Comparison of ENCODE assay signal across 12 mouse cellular contexts in genomic region chr7:141230570-141230969, GRCm38 (mm10). TPM values are rescaled to one million over a fixed set of nuclear protein-coding genes. Genes with fewer than 3 reads are reported as not detected.
DNase-seq lines count a peak whose midpoint lies in the region; ATAC-seq and TF ChIP-seq lines count a peak whose summit lies in the region.
"Had no signal": no experiment of that assay in that cellular context is flagged by ENCODE, and none has a peak within 500 bp of the region (broad histone marks: within the 10 kb centered on the region; RNA-seq: fewer than 3 reads in every experiment).

No protein-coding gene starts in this region.

- peaks cover 31% of the 10 kb centered on the region for H3K36me3 ChIP-seq in limb, embryonic 11.5 days (ENCODE audit: control insufficient read depth, insufficient read depth, low read length)
- H3K36me3 ChIP-seq in limb, embryonic 10.5 days: peaks cover 52% of the 10 kb centered on the region
- H3K36me3 ChIP-seq in liver, embryonic 16.5 days (ENCODE audit: control insufficient read depth, insufficient read depth): peaks cover 43% of the 10 kb centered on the region

- peak overlapping the region; percentile 75; the same call in 1 of the 2 replicates for H3K4me2 ChIP-seq in limb, embryonic 11.5 days (ENCODE audit: low read depth, severe bottlenecking)
- H3K4me2 ChIP-seq in liver, embryonic 16.5 days (ENCODE audit: low read depth, low read length): peak overlapping the region; percentile 85

- ATAC-seq in limb, embryonic 11.5 days (ENCODE audit: insufficient number of reproducible peaks, low FRiP score, low TSS enrichment, low read depth): no peak
- ATAC-seq in liver, embryonic 16.5 days (ENCODE audit: low read depth): no peak

- no peak for DNase-seq in gastrocnemius, adult 2 months
- DNase-seq in gastrocnemius, postnatal 14 days: no peak
- no peak for DNase-seq in limb, embryonic 11.5 days (ENCODE audit: low spot score)
- no peak for DNase-seq in limb, embryonic 10.5 days (ENCODE audit: low spot score)
- no peak for DNase-seq in embryo, embryonic 9.5 days (ENCODE audit: extremely low spot score)
- DNase-seq in layer of hippocampus, postnatal 36 days: no peak
- DNase-seq: B cell, adult 2 months; gastrocnemius, postnatal 25 days; kidney, adult 2 months had no signal

- no peak for TF ChIP-seq POLR2A in bone marrow macrophage, adult 2 months (IDR thresholded peaks at IDR 0.05; ENCODE audit: borderline replicate concordance, low read depth, low read length)

- H3K4me1 ChIP-seq in limb, embryonic 11.5 days (ENCODE audit: control insufficient read depth, insufficient read depth, low read length): peaks cover 7% of the 10 kb centered on the region
- peaks cover 20% of the 10 kb centered on the region for H3K4me1 ChIP-seq in limb, embryonic 10.5 days
- H3K4me1 ChIP-seq in bone marrow macrophage, adult 2 months (ENCODE audit: control insufficient read depth, insufficient read depth, low read length): peaks cover 10% of the 10 kb centered on the region
- peaks cover 24% of the 10 kb centered on the region for H3K4me1 ChIP-seq in liver, embryonic 16.5 days (ENCODE audit: control insufficient read depth, low read depth, low read length)

- no peaks in the 10 kb centered on the region for H3K9me3 ChIP-seq in limb, embryonic 11.5 days (ENCODE audit: control insufficient read depth, low read length)
- no peaks in the 10 kb centered on the region for H3K9me3 ChIP-seq in limb, embryonic 10.5 days (replicated peaks)
- H3K9me3 ChIP-seq in liver, embryonic 16.5 days (replicated peaks; ENCODE audit: control insufficient read depth, low read length): no peaks in the 10 kb centered on the region

- H3K27me3 ChIP-seq in limb, embryonic 11.5 days (ENCODE audit: control insufficient read depth, insufficient read depth, low read length): no peaks in the 10 kb centered on the region
- H3K27me3 ChIP-seq in limb, embryonic 10.5 days (ENCODE audit: low read depth, poor library complexity, severe bottlenecking): no peaks in the 10 kb centered on the region
- H3K27me3 ChIP-seq in liver, embryonic 16.5 days (ENCODE audit: control insufficient read depth, insufficient read depth, low read depth, low read length): no peaks in the 10 kb centered on the region

- no peak overlapping the region for H3K27ac ChIP-seq in gastrocnemius, adult 2 months
- H3K27ac ChIP-seq in limb, embryonic 11.5 days (replicated peaks; ENCODE audit: low read depth, low read length): no peak overlapping the region
- no peak overlapping the region for H3K27ac ChIP-seq in limb, embryonic 10.5 days
- H3K27ac ChIP-seq in bone marrow macrophage, adult 2 months (ENCODE audit: insufficient read depth, low read depth, low read length): no peak overlapping the region
- H3K27ac ChIP-seq in liver, embryonic 16.5 days (ENCODE audit: low read length): no peak overlapping the region

- H3K9ac ChIP-seq in limb, embryonic 11.5 days (ENCODE audit: low read length): no peak overlapping the region
- H3K9ac ChIP-seq in liver, embryonic 16.5 days (ENCODE audit: low read depth, low read length): peak overlapping the region; percentile 13; the same call in 1 of the 2 replicates

- peak overlapping the region; percentile 75; the same call in 1 of the 2 replicates for H3K4me3 ChIP-seq in gastrocnemius, adult 2 months
- H3K4me3 ChIP-seq in limb, embryonic 11.5 days (ENCODE audit: low read depth, low read length): no peak overlapping the region
- no peak overlapping the region for H3K4me3 ChIP-seq in limb, embryonic 10.5 days
- peak overlapping the region; percentile 77; the same call in 1 of the 2 replicates for H3K4me3 ChIP-seq in bone marrow macrophage, adult 2 months (ENCODE audit: insufficient read depth, low read length)
- H3K4me3 ChIP-seq in liver, embryonic 16.5 days (ENCODE audit: low read depth, low read length): 0 out of 2 replicates have a peak overlapping the region, but pooled peaks have one; percentile 2

- WGBS in limb, embryonic 11.5 days: 93% methylated on average over 4 of the region's 4 CpGs
- 97% methylated on average over 4 of the region's 4 CpGs for WGBS in limb, embryonic 10.5 days
- 82% methylated on average over 4 of the region's 4 CpGs for WGBS in liver, embryonic 16.5 days (ENCODE audit: insufficient replicate concordance)

- intact Hi-C loops in gastrocnemius, adult 2 months (cut with DNase I): no loop called here
- intact Hi-C loops in gastrocnemius, postnatal 14 days (cut with DNase I; ENCODE audit: low total_unique reads): no loop called here

- TF ChIP-seq CTCF in gastrocnemius, adult 2 months (IDR thresholded peaks at IDR 0.05): no peak
- TF ChIP-seq CTCF in bone marrow macrophage, adult 2 months (IDR thresholded peaks at IDR 0.05; ENCODE audit: low read depth, low read length): no peak

RNA-seq across cellular contexts. Expression of gene Phrf1, which starts 2.0 kb away (rescaled TPM):
- 10 to 100 TPM; 22.4 to 28.1 TPM for total RNA-seq in gastrocnemius, adult 2 months (2021)
- 10 to 100 TPM; 23.2 to 24.4 TPM for total RNA-seq in gastrocnemius, postnatal 14 days (2021)
- 83.4 and 93.5 TPM in 2 replicates for polyA plus RNA-seq in limb, embryonic 11.5 days (2014; fragmentation: Nextera tagmentation; extraction: Ambion mirVana)
- 121 and 131 TPM in 2 replicates for polyA plus RNA-seq in limb, embryonic 10.5 days (2016; fragmentation: Nextera tagmentation; extraction: Ambion mirVana)
- 36.2 and 45.2 TPM in 2 replicates for polyA plus RNA-seq in bone marrow macrophage, adult 2 months (2012; ENCODE audit: insufficient read depth, insufficient read length, missing spikeins)
- polyA plus RNA-seq in liver, embryonic 16.5 days (2015; fragmentation: Nextera tagmentation; extraction: Ambion mirVana): 23.8 and 28.5 TPM in 2 replicates
- total RNA-seq in layer of hippocampus, postnatal 36 days (2021): 10 to 100 TPM; 79.9 to 86.9 TPM

RNA-seq across cellular contexts. Expression of gene Rassf7, which starts 14.9 kb away (rescaled TPM):
- total RNA-seq in gastrocnemius, adult 2 months (2021): under 1 TPM in 1 of 2 experiments, not detected in 1; 0.28 TPM
- total RNA-seq in gastrocnemius, postnatal 14 days (2021): 1 to 10 TPM in 1 of 2 experiments, under 1 TPM in 1; 0.62 to 1.2 TPM
- polyA plus RNA-seq in limb, embryonic 11.5 days (2014; fragmentation: Nextera tagmentation; extraction: Ambion mirVana): 32.5 and 38.8 TPM in 2 replicates
- 44.7 and 53.5 TPM in 2 replicates for polyA plus RNA-seq in limb, embryonic 10.5 days (2016; fragmentation: Nextera tagmentation; extraction: Ambion mirVana)
- polyA plus RNA-seq in bone marrow macrophage, adult 2 months (2012; ENCODE audit: insufficient read depth, insufficient read length, missing spikeins): 3.5 and 3.9 TPM in 2 replicates
- 23.9 and 26.4 TPM in 2 replicates for polyA plus RNA-seq in liver, embryonic 16.5 days (2015; fragmentation: Nextera tagmentation; extraction: Ambion mirVana)
- total RNA-seq in layer of hippocampus, postnatal 36 days (2021): under 1 TPM; 0.73 to 0.82 TPM

RNA-seq across cellular contexts. Expression of gene Lmntd2, which starts 16.7 kb away (rescaled TPM):
- total RNA-seq in gastrocnemius, adult 2 months (2021): not detected
- not detected for total RNA-seq in gastrocnemius, postnatal 14 days (2021)
- 3.8 and 5.1 TPM in 2 replicates for polyA plus RNA-seq in limb, embryonic 11.5 days (2014; fragmentation: Nextera tagmentation; extraction: Ambion mirVana)
- 3.5 and 4.5 TPM in 2 replicates for polyA plus RNA-seq in limb, embryonic 10.5 days (2016; fragmentation: Nextera tagmentation; extraction: Ambion mirVana)
- polyA plus RNA-seq in bone marrow macrophage, adult 2 months (2012; ENCODE audit: insufficient read depth, insufficient read length, missing spikeins): 0.88 TPM in 1 of 2 replicates, not detected in the other
- polyA plus RNA-seq in liver, embryonic 16.5 days (2015; fragmentation: Nextera tagmentation; extraction: Ambion mirVana): 0.80 and 0.84 TPM in 2 replicates
- not detected for total RNA-seq in layer of hippocampus, postnatal 36 days (2021)
- total RNA-seq: gastrocnemius, postnatal 25 days; left cerebral cortex, postnatal 25 days had no signal

RNA-seq across cellular contexts. Expression of gene Irf7, which starts 35.7 kb away (rescaled TPM):
- 1 to 10 TPM; 1.1 TPM for total RNA-seq in gastrocnemius, adult 2 months (2021)
- 1 to 10 TPM in 1 of 2 experiments, under 1 TPM in 1; 0.82 to 1.1 TPM for total RNA-seq in gastrocnemius, postnatal 14 days (2021)
- polyA plus RNA-seq in limb, embryonic 11.5 days (2014; fragmentation: Nextera tagmentation; extraction: Ambion mirVana): 0.59 and 0.79 TPM in 2 replicates
- polyA plus RNA-seq in limb, embryonic 10.5 days (2016; fragmentation: Nextera tagmentation; extraction: Ambion mirVana): 0.50 and 0.73 TPM in 2 replicates
- 164 and 168 TPM in 2 replicates for polyA plus RNA-seq in bone marrow macrophage, adult 2 months (2012; ENCODE audit: insufficient read depth, insufficient read length, missing spikeins)
- polyA plus RNA-seq in liver, embryonic 16.5 days (2015; fragmentation: Nextera tagmentation; extraction: Ambion mirVana): 7.7 and 8.2 TPM in 2 replicates
- 1 to 10 TPM in 1 of 2 experiments, under 1 TPM in 1; 0.51 to 1.2 TPM for total RNA-seq in layer of hippocampus, postnatal 36 days (2021)

RNA-seq across cellular contexts. Expression of gene Lrrc56, which starts 36.6 kb away (rescaled TPM):
- 1 to 10 TPM; 1.7 to 2.1 TPM for total RNA-seq in gastrocnemius, adult 2 months (2021)
- 1 to 10 TPM; 2.2 to 2.4 TPM for total RNA-seq in gastrocnemius, postnatal 14 days (2021)
- polyA plus RNA-seq in limb, embryonic 11.5 days (2014; fragmentation: Nextera tagmentation; extraction: Ambion mirVana): 11.7 and 12.5 TPM in 2 replicates
- polyA plus RNA-seq in limb, embryonic 10.5 days (2016; fragmentation: Nextera tagmentation; extraction: Ambion mirVana): 14.0 and 21.8 TPM in 2 replicates
- 3.4 and 4.1 TPM in 2 replicates for polyA plus RNA-seq in bone marrow macrophage, adult 2 months (2012; ENCODE audit: insufficient read depth, insufficient read length, missing spikeins)
- polyA plus RNA-seq in liver, embryonic 16.5 days (2015; fragmentation: Nextera tagmentation; extraction: Ambion mirVana): 8.3 and 9.5 TPM in 2 replicates
- total RNA-seq in layer of hippocampus, postnatal 36 days (2021): 1 to 10 TPM; 4.5 to 5.9 TPM

Comparison
In these comparisons a context has a peak if more than half of its experiments do, and no peak if none do; other contexts are left out.
1. H3K4me3 ChIP-seq: peak in gastrocnemius, adult 2 months (single experiment), bone marrow macrophage, adult 2 months (single experiment) and liver, embryonic 16.5 days (single experiment); none in limb, embryonic 11.5 days (single experiment) and limb, embryonic 10.5 days (single experiment).